Mouse (Mus musculus): ENCODE data around the gene Hdac11.

The Hdac11 gene

DNA sequence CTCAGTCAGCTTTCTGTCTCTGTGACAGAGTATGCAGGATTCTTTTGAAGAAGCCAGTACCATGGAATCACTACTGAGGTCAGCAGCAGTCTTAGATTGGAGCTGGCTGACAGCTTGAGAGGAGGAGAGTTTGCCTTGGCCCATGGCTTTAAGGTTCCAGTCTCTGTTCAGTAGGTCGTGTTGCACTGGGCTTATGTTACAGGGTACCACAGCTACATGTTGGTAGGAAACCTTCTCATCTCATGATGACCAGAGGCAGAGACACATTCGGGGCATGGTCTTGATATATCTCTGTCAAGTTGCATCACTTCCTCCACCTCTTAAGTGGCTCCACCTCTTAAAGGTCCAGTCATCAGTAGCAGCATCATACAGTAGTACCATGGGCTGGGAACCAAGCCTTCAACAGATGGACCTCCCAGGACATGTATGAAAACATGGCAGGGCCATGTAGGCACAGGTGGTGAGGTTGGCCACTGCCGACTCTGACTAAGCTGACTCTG, 15.0 kb downstream of the Hdac11 start:
- DNase-seq (ENCODE audit: low spot score), result no peak

- DNase-seq (ENCODE audit: low spot score), result no peak
These were observed 15.9 kb downstream of the Hdac11 start for GRCm38 (mm10) chr6:91172381-91172780.

GRCm38 (mm10) chr6:91173221-91173880, 16.9 kb downstream of the Hdac11 start:
- peak; percentile 69 for DNase-seq (ENCODE audit: low spot score)

GRCm38 (mm10) chr6:91174211-91174610, 17.7 kb downstream of the Hdac11 start:
- no peak for DNase-seq (ENCODE audit: low spot score)

- DNase-seq (ENCODE audit: low spot score), result no peak
These were observed 24.3 kb downstream of the Hdac11 start for GRCm38 (mm10) chr6:91180767-91181171.

DNA sequence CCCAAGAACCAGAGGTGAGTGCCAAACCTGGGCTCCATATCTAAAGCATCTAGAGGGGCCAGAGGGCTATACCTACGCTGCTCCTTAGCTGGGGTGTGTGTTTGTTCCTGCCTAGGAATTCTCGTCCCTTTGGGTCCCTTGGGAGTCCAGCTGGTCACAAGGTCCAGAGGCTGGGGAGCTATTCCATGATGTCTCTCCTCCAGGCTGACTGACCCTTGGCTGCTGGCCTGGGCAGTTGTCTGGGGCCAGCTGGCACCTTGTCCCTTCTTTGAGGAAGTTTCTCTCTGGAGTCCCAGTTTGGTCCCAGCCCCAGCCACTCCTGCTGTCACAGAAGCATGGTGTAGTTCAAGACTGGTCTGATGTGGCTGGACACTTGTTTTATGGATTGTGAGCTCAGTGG, 24.9 kb downstream of the Hdac11 start:
- DNase-seq (ENCODE audit: low spot score), result peak; percentile 52

DNA sequence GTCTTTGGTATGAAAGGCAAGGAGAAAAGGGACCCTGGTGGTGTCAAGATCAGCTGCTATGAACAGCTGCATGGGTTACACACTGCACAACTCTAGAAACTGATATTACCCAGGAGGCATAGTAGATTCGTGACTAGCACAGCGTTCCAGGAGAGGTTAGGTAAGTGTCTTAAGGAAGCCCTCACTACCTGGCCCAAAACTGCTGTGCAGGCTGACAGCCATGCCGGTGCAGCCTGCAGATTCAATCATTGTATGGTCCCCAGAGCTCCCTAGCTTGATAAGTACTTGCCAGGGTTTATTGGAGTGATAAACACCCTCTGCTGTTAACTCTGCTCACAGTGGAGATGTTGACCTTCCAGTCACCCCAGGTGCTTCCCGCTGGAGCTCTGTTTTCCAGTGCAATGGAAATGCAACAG, 25.6 kb downstream of the Hdac11 start:
- DNase-seq (ENCODE audit: low spot score), result no peak

- no peak for DNase-seq (ENCODE audit: low spot score)
These were observed 26.6 kb downstream of the Hdac11 start for GRCm38 (mm10) chr6:91183041-91183440.

DNA sequence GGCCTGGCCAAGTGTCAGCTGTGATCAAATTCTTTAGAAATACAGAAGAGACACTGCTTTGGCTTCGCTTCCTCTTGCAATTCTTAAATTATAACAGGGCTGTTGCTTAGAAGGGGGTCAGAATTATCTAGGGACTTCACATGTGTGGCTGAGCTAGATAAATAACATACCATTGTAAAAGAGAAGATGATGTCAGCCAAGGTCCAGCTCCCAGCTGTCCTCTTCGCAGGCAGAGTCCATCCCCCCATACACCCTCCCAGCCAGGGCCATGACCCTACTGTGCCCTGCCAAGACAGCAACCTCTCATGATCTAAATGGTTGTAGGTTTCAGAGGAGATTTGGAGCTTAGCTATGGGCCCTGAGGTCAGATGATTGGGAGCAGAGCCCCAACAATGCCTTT, 27.5 kb downstream of the Hdac11 start:
- no peak for DNase-seq (ENCODE audit: low spot score)

GRCm38 (mm10) chr6:91184776-91185175, 28.3 kb downstream of the Hdac11 start:
- no peak for DNase-seq (ENCODE audit: low spot score)

- no peak for DNase-seq (ENCODE audit: low spot score)
These were observed 29.0 kb downstream of the Hdac11 start for GRCm38 (mm10) chr6:91185502-91185901.

DNA sequence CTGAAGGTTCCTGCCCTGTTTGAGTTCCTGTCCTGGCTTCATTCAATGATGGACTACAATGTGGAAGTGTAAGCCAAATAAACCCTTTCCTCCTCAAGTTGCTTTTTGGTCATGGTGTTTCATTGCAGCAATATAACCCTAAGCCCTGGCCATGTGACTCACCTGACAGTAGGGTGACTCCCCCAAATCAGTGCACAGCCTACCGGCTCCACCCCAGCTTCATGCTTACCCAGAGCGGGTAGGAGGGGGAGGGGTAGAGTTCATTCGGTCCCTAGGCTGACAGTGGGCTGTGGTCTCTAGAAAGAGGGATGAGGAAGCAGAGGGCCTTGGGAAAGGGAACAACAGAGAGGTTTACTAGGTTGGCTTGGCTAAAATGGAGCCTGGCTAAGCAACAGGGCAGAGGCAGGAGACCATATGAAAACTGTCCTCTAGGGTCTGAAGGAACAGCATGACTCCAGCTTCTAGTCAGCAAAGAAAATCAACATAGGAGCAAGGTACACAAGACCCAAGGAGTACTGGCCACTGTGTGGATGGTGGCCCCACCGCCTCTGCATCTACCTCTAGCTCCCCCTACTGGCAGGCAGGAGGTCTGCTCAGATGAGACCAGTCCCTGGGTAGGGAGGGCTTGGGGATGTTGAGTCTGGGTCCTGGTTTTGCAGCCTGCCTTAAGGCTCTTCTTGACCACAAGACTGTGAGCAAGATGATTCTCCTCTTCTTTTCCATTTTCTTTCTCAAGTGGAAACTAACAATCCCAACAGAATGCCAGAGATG, 29.9 kb downstream of the Hdac11 start:
- no peak for DNase-seq (ENCODE audit: low spot score)

DNA sequence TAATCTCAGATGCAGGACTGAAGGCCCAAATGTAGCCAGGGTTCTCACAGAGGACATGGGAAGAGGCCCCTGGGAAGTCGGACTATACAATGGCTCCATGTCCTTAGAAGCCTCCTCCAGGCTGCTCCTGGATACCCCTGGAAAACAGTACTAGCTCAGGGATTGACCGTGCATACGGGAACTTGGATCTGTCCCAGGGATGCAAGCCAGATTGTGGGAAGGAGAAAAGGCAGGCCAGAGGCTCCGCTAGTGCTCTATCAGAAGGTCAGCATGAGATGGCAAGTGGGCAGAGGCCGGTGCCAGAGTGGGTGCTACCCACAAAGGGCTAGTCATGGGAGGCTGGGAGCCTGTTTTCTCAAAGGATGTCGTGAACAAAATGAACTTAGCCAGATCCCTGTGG, 30.5 kb downstream of the Hdac11 start:
- DNase-seq (ENCODE audit: low spot score), result no peak

GRCm38 (mm10) chr6:91187871-91188270, 31.4 kb downstream of the Hdac11 start:
- no peak for DNase-seq (ENCODE audit: low spot score)

DNA sequence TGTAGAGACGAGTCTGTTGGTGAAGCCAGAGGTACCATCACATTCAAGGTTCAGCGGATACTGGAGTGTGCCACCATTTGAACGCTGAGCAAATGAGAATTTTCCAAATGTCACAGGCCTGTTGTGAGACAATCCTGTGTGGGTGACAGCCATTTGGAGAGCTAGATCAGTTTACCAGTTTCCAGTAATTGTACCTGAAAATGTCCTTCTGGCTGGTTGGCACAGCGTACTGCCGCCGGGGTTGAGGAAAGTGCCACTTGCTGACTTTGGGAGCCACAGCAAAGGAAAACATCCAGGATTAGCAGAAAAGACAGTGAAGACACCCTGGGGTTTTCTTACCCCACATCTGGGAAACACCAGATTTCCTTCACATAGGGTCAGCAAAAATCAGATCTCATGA, 33.5 kb downstream of the Hdac11 start:
- no peak for DNase-seq (ENCODE audit: low spot score)

DNA sequence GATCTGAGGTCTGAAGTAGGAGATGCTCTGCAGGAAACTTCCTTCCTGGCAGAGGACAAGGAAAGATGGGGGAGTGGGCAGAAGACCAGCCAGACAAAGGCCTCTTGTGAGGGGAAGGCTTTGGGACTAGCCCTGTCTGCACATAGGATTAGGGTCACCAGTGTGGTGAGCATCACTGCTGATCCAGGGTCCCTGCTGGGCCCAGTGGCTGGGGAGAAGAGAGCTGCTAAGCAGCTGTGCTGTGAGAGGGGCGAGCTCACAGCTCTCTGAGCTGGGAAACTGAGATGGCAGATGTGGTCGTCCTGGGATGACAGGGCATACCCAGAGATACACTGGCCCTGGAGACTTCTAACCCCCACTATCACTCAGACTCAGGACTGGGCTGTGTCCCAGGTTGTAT, 35.0 kb downstream of the Hdac11 start:
- no peak for DNase-seq (ENCODE audit: low spot score)

DNA sequence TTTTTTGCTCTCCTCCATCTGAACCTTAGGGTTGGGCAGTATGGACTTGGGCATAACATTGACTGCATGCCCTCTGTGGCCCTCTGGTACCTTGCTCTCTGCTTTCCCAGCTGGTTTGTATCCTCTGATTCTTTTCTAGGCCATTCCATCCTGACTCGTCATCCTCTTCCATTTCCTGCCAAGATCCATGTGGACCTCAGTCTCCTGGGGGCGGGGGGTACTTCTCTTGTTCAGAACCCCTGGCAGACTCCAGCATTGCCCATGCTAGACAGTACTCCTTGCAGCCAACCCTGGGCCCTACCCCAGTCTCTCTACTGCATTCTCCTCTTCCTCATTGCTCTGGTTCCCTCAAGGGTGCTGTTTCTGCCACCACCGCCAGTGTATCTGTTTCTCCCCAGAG, 36.0 kb downstream of the Hdac11 start:
- DNase-seq (ENCODE audit: low spot score), result no peak

- DNase-seq (ENCODE audit: low spot score), result no peak
These were observed 36.5 kb downstream of the Hdac11 start for GRCm38 (mm10) chr6:91192851-91193545.

DNA sequence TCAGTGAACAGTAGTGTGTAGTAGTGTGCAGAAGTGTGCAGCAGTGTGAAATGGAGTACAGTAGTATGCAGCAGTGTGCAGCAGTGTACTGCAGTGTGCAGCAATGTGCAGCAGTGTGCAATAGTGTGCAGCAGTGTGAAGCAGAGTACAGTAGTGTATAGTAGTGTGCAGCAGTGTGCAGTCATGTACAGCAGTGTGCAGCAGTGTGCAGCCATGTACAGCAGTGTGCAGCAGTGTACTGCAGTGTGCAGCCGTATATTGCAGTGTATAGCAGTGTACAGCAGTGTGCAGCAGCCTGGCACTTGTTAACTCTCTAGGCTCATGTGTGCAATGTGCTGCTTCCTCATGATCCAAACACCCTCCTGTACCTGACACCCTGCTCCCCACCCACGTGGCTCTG, 42.0 kb downstream of the Hdac11 start:
- no peak for DNase-seq (ENCODE audit: low spot score)

DNA sequence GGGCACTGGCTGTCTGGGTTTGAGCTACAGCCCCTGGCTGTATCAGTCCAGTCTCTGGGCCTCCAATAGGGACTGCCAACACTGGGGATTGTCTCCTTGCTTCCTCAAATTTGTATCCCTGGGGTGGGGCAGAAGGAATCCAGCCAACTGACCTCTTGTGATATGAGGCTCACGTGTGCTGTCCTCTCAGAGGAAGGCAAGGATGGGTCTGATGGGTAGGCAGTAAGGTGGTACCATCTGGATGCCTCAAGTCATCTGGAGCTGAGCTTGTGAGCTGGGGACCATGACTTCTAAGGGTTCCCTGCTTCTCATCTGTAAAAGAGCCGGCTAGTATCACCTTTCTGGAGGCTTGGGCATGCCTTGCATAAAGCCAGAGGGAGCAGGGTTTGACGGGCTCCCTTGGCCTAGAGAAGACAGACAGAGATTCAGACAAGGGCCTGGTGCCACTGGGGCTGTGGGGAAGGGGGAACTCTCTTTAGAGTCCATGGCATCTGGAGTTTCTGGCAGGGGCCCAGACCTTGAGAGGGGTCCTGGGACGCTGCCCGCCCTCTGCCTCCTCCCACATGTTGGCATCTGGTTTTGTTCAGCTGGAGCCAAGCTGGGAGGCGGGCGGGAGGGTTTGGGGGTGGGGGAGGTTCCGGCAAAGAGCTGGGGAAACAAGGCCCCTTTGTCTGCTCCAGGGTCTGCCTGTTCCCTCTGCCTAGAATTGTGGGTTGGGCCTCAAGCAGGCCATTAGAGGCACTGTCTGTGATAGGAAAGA, 44.1 kb downstream of the Hdac11 start:
- DNase-seq (ENCODE audit: low spot score), result peak; percentile 74

DNA sequence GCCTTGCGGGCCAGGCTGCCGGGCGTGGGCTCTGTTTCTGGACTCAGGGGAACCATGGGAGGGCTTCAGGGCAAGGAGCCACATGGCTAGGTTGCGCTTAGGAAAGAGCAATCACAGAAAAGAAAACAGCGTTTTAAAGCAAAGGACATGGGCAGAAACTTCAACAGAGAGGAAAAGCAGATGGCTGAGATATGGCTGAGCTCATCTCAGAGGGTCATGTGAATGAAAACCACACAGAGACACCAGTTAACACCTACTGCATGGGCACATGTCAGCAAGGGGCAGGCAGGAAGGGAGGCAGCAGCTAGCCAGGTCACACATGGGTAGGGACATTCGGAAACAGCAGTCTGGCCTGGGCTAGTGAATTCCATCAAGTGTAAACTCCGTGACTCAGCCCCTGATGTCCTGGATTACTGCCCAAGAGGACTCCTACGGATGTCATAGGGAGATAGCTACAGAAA, 45.4 kb downstream of the Hdac11 start:
- DNase-seq (ENCODE audit: low spot score), result no peak

- no peak for DNase-seq (ENCODE audit: low spot score)
These were observed 46.1 kb downstream of the Hdac11 start for GRCm38 (mm10) chr6:91202571-91202970.

Data from ovary, postnatal 36 days (tissue).